Mouse (Mus musculus): ENCODE results near the gene Ceacam1. TPM values are rescaled to one million over a fixed set of nuclear protein-coding genes. Genes with fewer than 3 reads are reported as not detected.

Gene Ceacam1
- 0.89 TPM for polyA plus RNA-seq (2017; shearing (Covaris generic))

DNA sequence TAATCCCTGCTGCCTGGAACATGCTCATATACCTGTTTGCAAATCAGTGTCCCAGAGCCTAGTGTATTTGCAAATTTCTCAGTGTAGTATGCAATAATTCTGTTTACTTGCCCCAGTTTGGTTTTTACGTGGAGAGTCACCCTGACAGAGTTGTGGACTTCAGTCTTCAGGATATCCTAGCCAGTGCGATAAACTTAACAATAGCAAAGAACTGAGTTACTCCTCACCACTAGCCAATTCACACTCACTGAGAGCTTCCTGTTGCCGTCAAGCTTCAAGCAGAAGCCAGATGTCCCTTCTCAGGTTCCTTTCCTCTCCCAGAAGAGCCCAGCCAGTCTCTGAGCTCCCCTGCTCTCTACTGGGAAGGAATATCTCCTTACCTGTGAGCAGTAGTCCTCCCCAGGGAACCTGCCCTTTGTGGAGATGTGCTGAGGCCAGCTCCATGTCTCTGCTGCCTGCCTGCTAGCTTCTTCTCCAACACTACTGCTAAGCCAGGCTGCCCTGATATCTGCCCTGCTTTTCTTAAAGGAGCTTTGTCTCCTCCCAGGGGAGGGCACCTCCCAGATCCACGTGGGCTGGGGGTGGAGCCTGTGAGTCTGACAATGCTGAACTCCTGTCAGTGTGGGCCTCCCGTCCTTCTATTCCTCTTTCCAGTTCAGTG is at the start of gene Ceacam1:
Gene Ceacam1 (minus strand): TSS at position 513 of the 661 bp plus-strand sequence.

DNA sequence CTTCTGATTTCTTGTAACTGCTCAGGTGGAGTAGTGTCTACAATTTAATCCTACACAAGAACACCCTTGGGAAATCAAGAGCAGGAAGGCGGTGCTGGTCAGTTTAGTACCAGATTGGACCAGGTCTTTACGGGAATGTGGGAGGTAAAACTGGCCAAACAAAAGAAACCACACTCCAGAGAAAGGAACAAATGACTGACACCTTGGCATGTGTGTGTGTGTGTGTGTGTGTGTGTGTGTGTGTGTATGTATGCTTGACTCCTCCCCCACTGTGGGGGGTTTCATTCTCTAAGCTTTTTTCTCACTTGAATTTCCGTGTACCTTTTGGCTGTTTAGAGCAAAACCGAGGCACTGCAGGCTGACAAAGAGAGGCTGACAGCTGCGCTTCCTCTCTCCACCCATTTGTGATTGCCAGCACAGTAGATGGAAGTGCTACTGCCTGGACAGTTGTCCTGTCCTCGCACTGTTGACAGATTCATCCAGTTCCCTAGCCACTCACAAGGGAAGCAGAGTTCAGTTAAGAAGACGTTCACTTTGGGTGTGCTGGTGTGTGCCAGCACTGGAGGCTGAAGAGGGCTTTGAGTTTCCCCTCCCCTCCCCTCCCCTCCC is 64.5 kb downstream of the Ceacam1 start, which contains the start of gene Cxcl17:
Gene Cxcl17 (minus strand): TSS at position 54 of the 609 bp plus-strand sequence.

Other genes starting within 250 kb of the Ceacam1 start
- 6.8 TPM for gene Gsk3a, start 239.8 kb downstream of the Ceacam1 start, polyA plus RNA-seq (2017; shearing (Covaris generic))
- gene Erf, start 226.8 kb downstream of the Ceacam1 start, polyA plus RNA-seq (2017; shearing (Covaris generic)): 1.1 TPM
- gene Cic, start 209.9 kb downstream of the Ceacam1 start, polyA plus RNA-seq (2017; shearing (Covaris generic)): 40.8 TPM
- 46.0 TPM for gene Pafah1b3, start 179.6 kb downstream of the Ceacam1 start, polyA plus RNA-seq (2017; shearing (Covaris generic))
- not detected for gene Prr19, start 176.2 kb downstream of the Ceacam1 start, polyA plus RNA-seq (2017; shearing (Covaris generic))
- not detected for gene Tmem145, start 171.5 kb downstream of the Ceacam1 start, polyA plus RNA-seq (2017; shearing (Covaris generic))
- 0.22 TPM for gene Megf8, start 160.4 kb downstream of the Ceacam1 start, polyA plus RNA-seq (2017; shearing (Covaris generic))
- gene Cnfn, start 107.9 kb downstream of the Ceacam1 start, polyA plus RNA-seq (2017; shearing (Covaris generic)): not detected
- 17.7 TPM for gene Lipe, start 78.9 kb downstream of the Ceacam1 start, polyA plus RNA-seq (2017; shearing (Covaris generic))
- gene Cxcl17, start 64.7 kb downstream of the Ceacam1 start, polyA plus RNA-seq (2017; shearing (Covaris generic)): 0.62 TPM
- not detected for gene Ceacam2, start 62.3 kb upstream of the Ceacam1 start, polyA plus RNA-seq (2017; shearing (Covaris generic))
- not detected for gene Erich4, start 138.3 kb upstream of the Ceacam1 start, polyA plus RNA-seq (2017; shearing (Covaris generic))
- gene Dmac2, start 141.8 kb upstream of the Ceacam1 start, polyA plus RNA-seq (2017; shearing (Covaris generic)): 89.7 TPM
- 0.33 TPM for gene B3gnt8, start 149.1 kb upstream of the Ceacam1 start, polyA plus RNA-seq (2017; shearing (Covaris generic))
- 65.1 TPM for gene Bckdha, start 181.4 kb upstream of the Ceacam1 start, polyA plus RNA-seq (2017; shearing (Covaris generic))
- 151 TPM for gene Exosc5, start 181.6 kb upstream of the Ceacam1 start, polyA plus RNA-seq (2017; shearing (Covaris generic))
- gene Tmem91, start 197.6 kb upstream of the Ceacam1 start, polyA plus RNA-seq (2017; shearing (Covaris generic)): 6.6 TPM
- 55.3 TPM for gene B9d2, start 203.2 kb upstream of the Ceacam1 start, polyA plus RNA-seq (2017; shearing (Covaris generic))
- 48.8 TPM for gene Tgfb1, start 209.4 kb upstream of the Ceacam1 start, polyA plus RNA-seq (2017; shearing (Covaris generic))
- gene Ccdc97, start 241.5 kb upstream of the Ceacam1 start, polyA plus RNA-seq (2017; shearing (Covaris generic)): 81.3 TPM

Data from CD4-positive, CD25-positive, alpha-beta regulatory T cell, adult 9 weeks (primary cell).